Mouse (Mus musculus) midbrain, embryonic 14.5 days (tissue): ENCODE data around the gene Slc35b2. TPM values are rescaled to one million over a fixed set of nuclear protein-coding genes. Genes with fewer than 3 reads are reported as not detected.

Experiments used
- ATAC-seq: fragments of 200-750 bp; cut with Nextera tagmentation; 2 replicates; pipeline ENCODE4 v1.8.0; 2017; ENCODE audit warnings: moderate number of reproducible peaks, moderate library complexity; ENCODE audit not compliant: low FRiP score, low TSS enrichment
- DNase-seq: peaks from one replicate; pipeline ENCODE4 v3.0.0-alpha.2; 2015
- H3K27ac ChIP-seq: fragments of 300-500 bp; sonication (generic); replicated peaks from 2 replicates; pipeline ENCODE4 v1.5.1; 2014; ENCODE audit warnings: mild to moderate bottlenecking, low read depth, low read length, moderate library complexity
- H3K27me3 ChIP-seq: fragments of 300-500 bp; sonication (generic); 2 replicates; pipeline ENCODE4 v1.6.1; 2014; ENCODE audit warnings: low read length, control low read depth, mixed read lengths; ENCODE audit not compliant: control insufficient read depth, insufficient read depth
- H3K36me3 ChIP-seq: fragments of 300-500 bp; sonication (generic); 2 replicates; pipeline ENCODE4 v1.6.1; 2014; ENCODE audit warnings: low read length, control low read depth; ENCODE audit not compliant: control insufficient read depth, insufficient read depth
- H3K4me1 ChIP-seq: fragments of 300-500 bp; sonication (generic); 2 replicates; pipeline ENCODE4 v1.6.1; 2014; ENCODE audit warnings: mild to moderate bottlenecking, antibody characterized with exemption, low read length, control low read depth; ENCODE audit not compliant: control insufficient read depth, insufficient read depth
- H3K4me2 ChIP-seq: fragments of 300-500 bp; sonication (generic); 2 replicates; pipeline ENCODE4 v1.6.1; 2014; ENCODE audit warnings: mild to moderate bottlenecking, low read length, moderate library complexity
- H3K4me3 ChIP-seq: fragments of 300-500 bp; sonication (generic); replicated peaks from 2 replicates; pipeline ENCODE4 v1.5.1; 2014; ENCODE audit warnings: low read depth, low read length
- H3K9ac ChIP-seq: fragments of 300-500 bp; sonication (generic); replicated peaks from 2 replicates; pipeline ENCODE4 v1.6.1; 2014; ENCODE audit warnings: mild to moderate bottlenecking, low read length, moderate library complexity
- H3K9me3 ChIP-seq: fragments of 300-500 bp; sonication (generic); 2 replicates; pipeline ENCODE4 v1.6.1; 2016; ENCODE audit warnings: low read length, control low read depth, mixed read lengths; ENCODE audit not compliant: control insufficient read depth
- WGBS: fragments of 180-500 bp; shearing (Covaris S2); extraction: QIAGEN DNeasy Blood & Tissue Kit; methylation state at CpG from one replicate; pipeline ENCODE4 v1.1.7; 2014; 5-methylcytosine and 5-hydroxymethylcytosine counted together
- polyA plus RNA-seq: library from polyadenylated mRNA; unstranded; fragments of >200 nt; fragmentation: Nextera tagmentation; extraction: Ambion mirVana; gene quantifications from 2 replicates; pipeline ENCODE4 v1.2.1, GENCODE M21; 2014

Slc35b2 gene
- polyA plus RNA-seq: 73.0 and 77.1 TPM in 2 replicates

DNA sequence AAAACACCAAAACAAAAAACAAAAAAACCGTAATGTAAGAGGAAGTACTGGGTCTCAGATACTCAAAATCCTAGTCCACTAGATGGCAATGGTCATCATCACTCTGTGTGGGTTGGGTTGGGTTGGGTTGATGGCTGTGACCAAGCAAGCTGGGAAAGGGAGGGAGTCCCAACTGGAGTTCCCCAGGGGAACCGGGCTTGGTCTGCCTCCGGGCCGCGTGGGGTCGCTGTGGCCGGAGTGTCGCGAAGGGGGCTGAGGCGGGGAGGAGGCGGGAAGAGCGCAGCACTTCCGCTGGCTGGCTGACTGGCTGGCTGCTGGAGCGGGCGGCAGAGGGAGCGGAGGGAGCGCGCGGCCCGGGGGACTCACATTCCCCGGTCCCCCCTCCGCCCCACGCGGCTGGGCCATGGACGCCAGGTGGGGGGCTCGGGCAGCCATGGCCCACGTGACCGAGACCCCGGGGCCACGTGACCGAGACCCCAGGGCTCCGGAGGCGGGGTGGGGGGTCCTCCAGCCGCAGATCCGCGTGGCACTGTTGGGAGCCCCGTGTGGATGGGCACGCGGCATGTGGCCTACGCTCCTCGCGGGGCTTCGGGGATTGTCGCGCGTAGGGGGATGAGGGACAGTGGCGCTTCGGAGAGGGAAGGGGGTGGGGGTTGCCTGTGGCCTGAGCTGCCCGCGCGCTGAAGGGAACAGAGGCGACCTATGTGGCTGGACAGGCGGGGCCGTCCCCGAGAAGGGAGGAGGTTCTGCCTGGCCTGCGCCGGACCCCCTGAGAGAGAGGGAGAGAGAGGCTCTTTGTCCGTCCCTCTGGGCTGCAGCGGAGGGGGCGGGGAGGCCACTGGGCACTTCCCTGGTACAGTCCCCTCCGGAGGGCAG is at the start of gene Slc35b2:
Gene Slc35b2, plus strand, starts transcription at position 220 of the 876 bp plus-strand sequence.
- Histone ChIP-seq H3K4me3 (peak within 1 kb of the TSS; percentile 78), H3K27ac (peak within 1 kb of the TSS; percentile 82), H3K9ac (peak within 1 kb of the TSS; percentile 86), H3K27me3 (no peaks in the 10 kb centered on the region), H3K4me1 (peaks cover 8% of the 10 kb centered on the region), H3K4me2 (peak within 1 kb of the TSS; percentile 95), H3K36me3 (peaks cover 32% of the 10 kb centered on the region), H3K9me3 (no peaks in the 10 kb centered on the region)
- DNase-seq (peak; percentile 95), ATAC-seq (peak; percentile 84)
- under 1% methylated on average over 57 of the region's 61 CpGs for WGBS

DNA sequence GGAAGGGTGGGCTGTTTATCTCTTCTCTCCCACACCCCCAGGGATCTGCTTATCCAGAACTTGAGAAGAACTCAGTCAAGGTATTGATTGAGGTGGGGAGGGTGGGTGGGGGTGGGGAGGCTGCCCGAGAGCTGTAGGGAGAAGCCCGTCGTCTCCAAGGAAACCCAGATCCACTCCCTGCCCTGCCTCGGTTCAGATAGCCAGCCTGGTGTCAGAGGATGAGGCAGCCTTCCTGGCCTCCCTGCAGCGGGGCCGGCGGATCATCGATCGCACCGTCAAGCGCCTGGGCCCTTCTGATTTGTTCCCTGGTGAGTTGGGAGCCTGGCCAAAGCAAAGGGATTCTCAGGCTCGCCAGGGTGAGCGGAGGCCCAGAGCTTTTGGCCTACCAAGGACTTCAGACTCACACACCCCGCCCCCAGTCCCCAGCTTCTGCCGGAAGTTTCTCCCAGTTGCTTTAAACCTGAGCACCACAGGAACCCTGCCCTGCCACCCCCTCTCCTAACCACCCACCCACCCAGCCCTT is 48.4 kb upstream of the Slc35b2 start:
- peaks cover 13% of the 10 kb centered on the region; the same call in 1 of the 2 replicates for H3K36me3 ChIP-seq
- no peaks in the 10 kb centered on the region for H3K27me3 ChIP-seq
- no peak overlapping the region for H3K4me3 ChIP-seq
- DNase-seq (no peak), ATAC-seq (no peak)
- H3K4me2 ChIP-seq: no peak overlapping the region
- whole genome bisulfite sequencing: 48% methylated on average over 15 of the region's 15 CpGs
- H3K9ac ChIP-seq: no peak overlapping the region
- no peaks in the 10 kb centered on the region for H3K4me1 ChIP-seq
- no peak overlapping the region for H3K27ac ChIP-seq
- H3K9me3 ChIP-seq: no peaks in the 10 kb centered on the region

DNA sequence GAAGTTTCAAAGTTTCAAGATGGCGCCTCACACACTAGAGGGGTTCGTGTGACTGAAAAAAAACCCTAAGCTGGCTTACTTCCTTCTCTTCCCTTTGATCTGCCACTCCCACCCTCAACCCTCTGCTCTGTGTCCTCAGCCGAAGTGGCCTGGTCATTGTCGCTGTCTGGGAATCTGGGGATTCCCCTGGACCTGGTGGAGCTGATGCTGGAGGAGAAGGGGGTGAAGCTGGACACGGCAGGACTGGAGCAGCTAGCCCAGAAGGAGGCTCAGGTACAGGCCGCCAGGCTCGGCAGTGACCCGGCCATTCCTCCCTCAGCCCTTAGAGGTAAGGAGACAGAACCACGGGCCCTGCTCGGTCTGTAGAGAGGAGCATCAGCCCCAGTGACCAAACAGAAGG is 47.9 kb upstream of the Slc35b2 start:
- H3K4me1 ChIP-seq: no peaks in the 10 kb centered on the region
- no peak overlapping the region for H3K27ac ChIP-seq
- no peak overlapping the region for H3K9ac ChIP-seq
- 90% methylated on average over 10 of the region's 10 CpGs for WGBS
- H3K36me3 ChIP-seq: peaks cover 17% of the 10 kb centered on the region
- ATAC-seq (no peak), DNase-seq (no peak)
- no peak overlapping the region for H3K4me2 ChIP-seq
- no peaks in the 10 kb centered on the region for H3K27me3 ChIP-seq
- H3K4me3 ChIP-seq: no peak overlapping the region
- no peaks in the 10 kb centered on the region for H3K9me3 ChIP-seq

DNA sequence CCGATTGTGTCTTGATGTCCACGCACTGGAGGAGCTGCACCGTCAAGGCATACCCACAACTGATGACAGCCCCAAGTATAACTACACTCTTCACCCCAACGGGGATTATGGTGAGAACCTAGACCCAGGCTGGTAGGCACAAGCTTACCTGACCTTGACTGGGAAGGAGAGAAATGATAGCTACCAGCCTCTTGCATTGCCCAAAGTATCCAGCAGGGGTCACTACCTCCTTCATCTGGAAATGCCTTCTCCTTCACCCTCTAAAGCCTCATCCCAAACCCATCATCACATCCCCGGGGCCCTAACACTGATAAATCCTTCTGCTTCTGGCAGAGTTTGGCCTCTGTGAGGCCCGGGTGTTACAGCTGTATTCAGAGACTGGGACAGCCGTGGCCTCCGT is 47.2 kb upstream of the Slc35b2 start:
- Histone ChIP-seq H3K9ac (no peak overlapping the region), H3K4me2 (no peak overlapping the region), H3K36me3 (peaks cover 17% of the 10 kb centered on the region), H3K27ac (no peak overlapping the region), H3K9me3 (no peaks in the 10 kb centered on the region), H3K4me1 (no peaks in the 10 kb centered on the region), H3K27me3 (no peaks in the 10 kb centered on the region), H3K4me3 (no peak overlapping the region)
- peak; percentile 51 for ATAC-seq
- WGBS: 49% methylated on average over 8 of the region's 8 CpGs
- peak; percentile 90 for DNase-seq

DNA sequence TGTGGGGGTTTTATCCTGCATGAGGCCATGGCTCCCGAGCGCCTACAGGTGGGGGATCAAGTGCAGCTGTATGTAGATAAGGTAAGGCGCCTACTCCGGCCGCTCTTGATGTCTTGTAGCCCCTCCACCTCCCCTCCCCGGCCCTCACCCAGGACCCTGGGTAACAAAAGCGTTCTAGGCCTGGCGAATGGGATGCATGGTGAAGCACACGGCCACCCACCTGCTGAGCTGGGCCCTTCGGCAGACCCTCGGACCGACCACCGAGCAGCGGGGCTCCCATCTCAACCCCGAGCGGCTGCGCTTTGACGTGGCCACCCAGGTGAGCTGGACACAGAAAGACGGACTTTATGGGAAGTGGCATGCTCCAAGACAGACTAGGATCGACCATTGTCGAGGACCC is 46.5 kb upstream of the Slc35b2 start:
- H3K4me2 ChIP-seq: no peak overlapping the region
- WGBS: 88% methylated on average over 21 of the region's 21 CpGs
- DNase-seq (no peak), ATAC-seq (peak; percentile 12; the same call in 1 of the 2 replicates)
- H3K27me3 ChIP-seq: no peaks in the 10 kb centered on the region
- H3K36me3 ChIP-seq: peaks cover 17% of the 10 kb centered on the region
- no peaks in the 10 kb centered on the region for H3K9me3 ChIP-seq
- H3K27ac ChIP-seq: no peak overlapping the region
- no peaks in the 10 kb centered on the region for H3K4me1 ChIP-seq
- no peak overlapping the region for H3K4me3 ChIP-seq
- no peak overlapping the region for H3K9ac ChIP-seq

DNA sequence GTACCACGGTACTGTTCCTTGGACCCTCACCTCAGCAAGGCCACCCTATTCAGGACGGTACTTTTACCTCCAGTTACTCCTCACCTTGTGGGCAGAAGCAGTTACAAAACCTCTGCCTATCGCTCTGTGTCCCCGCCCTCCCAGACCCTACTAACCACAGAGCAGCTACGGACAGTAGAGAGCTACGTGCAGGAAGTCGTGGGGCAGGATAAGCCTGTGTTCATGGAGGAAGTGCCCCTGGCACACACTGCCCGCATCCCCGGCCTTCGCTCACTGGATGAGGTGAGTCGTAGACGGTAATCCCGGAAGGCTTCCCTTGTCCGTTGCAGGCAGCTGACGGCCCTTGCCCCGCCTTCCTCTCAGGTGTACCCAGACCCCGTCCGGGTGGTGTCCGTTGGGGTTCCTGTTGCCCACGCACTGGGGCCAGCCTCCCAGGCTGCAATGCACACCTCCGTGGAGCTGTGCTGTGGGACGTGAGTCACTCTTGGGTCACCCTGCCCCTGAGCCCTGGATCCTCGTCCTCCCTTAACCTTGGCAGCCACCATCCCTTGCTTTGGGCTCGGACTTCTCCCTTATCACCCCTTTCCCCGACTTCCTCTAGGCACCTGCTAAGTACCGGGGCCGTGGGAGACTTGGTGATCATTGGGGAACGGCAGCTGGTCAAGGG is 46.0 kb upstream of the Slc35b2 start:
- Histone ChIP-seq H3K4me1 (0 out of 2 replicates have a peak, but pooled peaks cover 3% of the 10 kb centered on the region), H3K27ac (no peak overlapping the region), H3K27me3 (no peaks in the 10 kb centered on the region), H3K9ac (no peak overlapping the region), H3K4me2 (no peak overlapping the region), H3K9me3 (no peaks in the 10 kb centered on the region), H3K36me3 (peaks cover 17% of the 10 kb centered on the region), H3K4me3 (no peak overlapping the region)
- DNase-seq (no peak), ATAC-seq (no peak)
- 93% methylated on average over 28 of the region's 28 CpGs for WGBS

DNA sequence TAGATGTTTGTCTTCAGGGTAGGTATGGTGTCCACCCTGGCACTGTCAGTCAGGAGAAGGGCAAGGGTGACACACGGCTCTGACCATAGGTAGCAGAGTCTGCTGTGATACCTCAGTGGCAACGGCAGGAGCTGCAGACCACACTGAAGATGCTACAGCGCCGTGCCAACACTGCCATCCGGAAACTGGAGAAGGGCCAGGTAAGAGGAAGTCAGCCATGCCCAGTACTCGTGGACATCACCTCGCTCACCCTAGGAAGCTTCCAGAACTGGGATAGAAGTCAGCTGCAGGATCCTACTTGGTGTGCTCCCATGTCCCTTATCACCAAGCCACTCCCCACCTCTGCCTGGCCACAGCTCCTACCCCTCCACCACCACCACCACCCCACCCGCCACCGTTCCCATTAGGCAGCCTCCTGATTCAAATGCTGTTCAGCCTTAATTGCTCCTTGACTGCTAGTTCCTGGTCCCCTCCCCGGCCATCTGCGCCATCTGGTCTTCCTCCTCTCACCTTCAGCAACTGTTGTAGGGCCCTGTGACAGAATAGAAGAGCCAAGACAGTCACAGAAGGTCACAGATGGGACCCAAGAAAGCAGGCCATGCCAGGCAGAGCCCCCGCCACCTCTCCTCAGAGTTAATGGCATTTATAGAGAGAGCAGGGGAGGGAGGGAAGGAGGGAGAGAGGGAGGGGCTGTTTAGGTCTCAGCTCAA is 44.8 kb upstream of the Slc35b2 start:
- 0 out of 2 replicates have a peak, but pooled peaks cover under 1% of the 10 kb centered on the region for H3K27me3 ChIP-seq
- H3K4me1 ChIP-seq: peaks cover 12% of the 10 kb centered on the region; the same call in 1 of the 2 replicates
- ATAC-seq: no peak
- 87% methylated on average over 12 of the region's 12 CpGs for WGBS
- no peaks in the 10 kb centered on the region for H3K9me3 ChIP-seq
- no peak overlapping the region for H3K4me3 ChIP-seq
- peaks cover 17% of the 10 kb centered on the region for H3K36me3 ChIP-seq
- DNase-seq: no peak
- no peak overlapping the region for H3K27ac ChIP-seq
- H3K9ac ChIP-seq: no peak overlapping the region
- no peak overlapping the region for H3K4me2 ChIP-seq

DNA sequence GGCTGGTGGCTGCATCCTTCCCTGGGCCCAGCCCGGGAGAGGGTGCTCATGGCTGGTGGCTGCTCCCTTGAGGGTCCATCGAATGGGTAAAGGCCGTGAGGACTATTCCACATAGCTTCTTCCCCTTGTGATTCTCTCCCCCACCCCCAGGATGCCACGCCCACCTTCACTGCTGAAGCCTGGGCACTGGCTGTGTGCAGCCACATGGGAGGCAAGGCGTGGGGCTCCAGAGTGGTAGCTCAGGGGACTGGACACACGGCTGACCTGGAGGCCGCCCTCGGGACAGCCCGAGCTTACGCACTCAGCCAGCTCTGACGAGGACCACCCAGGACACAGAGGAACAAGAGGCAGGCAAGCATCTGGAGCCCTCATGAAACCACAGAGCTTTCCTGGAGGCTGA is 43.5 kb upstream of the Slc35b2 start:
- DNase-seq: no peak
- Histone ChIP-seq H3K4me1 (peaks cover 12% of the 10 kb centered on the region; the same call in 1 of the 2 replicates), H3K4me3 (no peak overlapping the region), H3K27me3 (peaks cover 5% of the 10 kb centered on the region; the same call in 1 of the 2 replicates), H3K9ac (no peak overlapping the region), H3K9me3 (no peaks in the 10 kb centered on the region), H3K4me2 (no peak overlapping the region), H3K36me3 (peaks cover 17% of the 10 kb centered on the region), H3K27ac (no peak overlapping the region)
- ATAC-seq: no peak
- WGBS: 82% methylated on average over 11 of the region's 11 CpGs
